Mouse (Mus musculus) kidney, postnatal 10 days (tissue): Measurements from ENCODE around the gene Rtn4r.

Experiments
- DNase-seq: peaks from one replicate; pipeline ENCODE4 v3.0.0; 2021; ENCODE audit warnings: mixed read lengths

The Rtn4r gene

GRCm38 (mm10) chr16:18197881-18198280 is 70.4 kb downstream of the Rtn4r start:
- no peak for DNase-seq

- DNase-seq, result no peak
These were observed 71.1 kb downstream of the Rtn4r start for GRCm38 (mm10) chr16:18198365-18199098.

DNA sequence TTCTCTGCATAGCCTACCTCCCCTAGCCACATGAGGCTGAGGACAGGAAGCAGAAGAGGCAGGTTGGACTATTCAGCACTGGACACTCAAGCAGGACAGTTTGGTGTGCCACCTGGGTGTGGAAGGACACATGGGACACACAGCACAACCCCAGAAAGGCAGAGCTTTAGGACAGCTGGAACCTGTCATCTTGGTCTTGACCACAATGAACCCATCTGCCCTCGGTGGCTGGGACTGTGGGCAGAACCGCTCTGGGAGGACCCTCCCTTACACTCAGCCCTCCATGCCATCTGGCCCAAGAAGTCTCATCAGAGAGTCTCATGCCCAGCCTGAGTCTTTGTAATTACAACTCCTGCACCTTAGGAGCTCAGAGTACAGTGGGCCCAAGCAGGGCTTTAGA is 72.6 kb downstream of the Rtn4r start:
- no peak for DNase-seq

GRCm38 (mm10) chr16:18201620-18202019 is 74.2 kb downstream of the Rtn4r start:
- no peak for DNase-seq
